Mouse (Mus musculus) natural killer cell, adult 2 months (primary cell): Measurements from ENCODE around the gene Olfr566.

Experiments
- DNase-seq, 2 experiments: peaks; one replicate each; pipeline ENCODE4 v3.0.0; 2022; ENCODE audit warnings: low spot score in 2 of 2

Olfr566 gene

GRCm38 (mm10) chr7:102858665-102859064 lies at the start of gene Olfr566:
Olfr566 (minus strand) TSS chr7:102858765.
- no peak for DNase-seq

- no peak for DNase-seq
These were observed 32.2 kb upstream of the Olfr566 start, which contains the start of gene Olfr569 for GRCm38 (mm10) chr7:102890782-102891181. Olfr569 (minus strand) TSS chr7:102890882.

GRCm38 (mm10) chr7:102876822-102877221 lies 18.3 kb upstream of the Olfr566 start, which contains the start of gene Olfr568:
Olfr568 (plus strand) TSS chr7:102877122.
- no peak for DNase-seq

DNA sequence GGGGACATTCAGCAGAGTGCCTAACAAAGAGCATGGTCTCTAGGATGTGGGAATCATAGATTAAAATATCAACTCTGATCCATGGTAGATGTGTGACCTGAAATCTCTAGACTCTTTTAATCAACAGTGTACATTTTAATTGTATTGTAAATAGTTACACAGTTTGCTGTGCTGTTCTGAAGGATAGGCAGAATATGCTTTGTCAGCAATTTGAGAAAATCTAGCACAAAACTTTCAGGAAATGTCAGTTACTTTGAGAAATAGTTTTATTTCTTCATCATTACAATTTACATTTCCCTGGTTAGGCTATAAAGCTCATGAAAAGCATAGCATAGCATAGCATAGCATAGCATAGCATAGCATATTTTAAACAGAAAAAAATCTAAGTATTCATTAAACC lies 2.8 kb downstream of the Olfr566 start:
- no peak for DNase-seq
